Mouse (Mus musculus): ENCODE data around the gene Lmf2.

Lmf2 gene

DNA sequence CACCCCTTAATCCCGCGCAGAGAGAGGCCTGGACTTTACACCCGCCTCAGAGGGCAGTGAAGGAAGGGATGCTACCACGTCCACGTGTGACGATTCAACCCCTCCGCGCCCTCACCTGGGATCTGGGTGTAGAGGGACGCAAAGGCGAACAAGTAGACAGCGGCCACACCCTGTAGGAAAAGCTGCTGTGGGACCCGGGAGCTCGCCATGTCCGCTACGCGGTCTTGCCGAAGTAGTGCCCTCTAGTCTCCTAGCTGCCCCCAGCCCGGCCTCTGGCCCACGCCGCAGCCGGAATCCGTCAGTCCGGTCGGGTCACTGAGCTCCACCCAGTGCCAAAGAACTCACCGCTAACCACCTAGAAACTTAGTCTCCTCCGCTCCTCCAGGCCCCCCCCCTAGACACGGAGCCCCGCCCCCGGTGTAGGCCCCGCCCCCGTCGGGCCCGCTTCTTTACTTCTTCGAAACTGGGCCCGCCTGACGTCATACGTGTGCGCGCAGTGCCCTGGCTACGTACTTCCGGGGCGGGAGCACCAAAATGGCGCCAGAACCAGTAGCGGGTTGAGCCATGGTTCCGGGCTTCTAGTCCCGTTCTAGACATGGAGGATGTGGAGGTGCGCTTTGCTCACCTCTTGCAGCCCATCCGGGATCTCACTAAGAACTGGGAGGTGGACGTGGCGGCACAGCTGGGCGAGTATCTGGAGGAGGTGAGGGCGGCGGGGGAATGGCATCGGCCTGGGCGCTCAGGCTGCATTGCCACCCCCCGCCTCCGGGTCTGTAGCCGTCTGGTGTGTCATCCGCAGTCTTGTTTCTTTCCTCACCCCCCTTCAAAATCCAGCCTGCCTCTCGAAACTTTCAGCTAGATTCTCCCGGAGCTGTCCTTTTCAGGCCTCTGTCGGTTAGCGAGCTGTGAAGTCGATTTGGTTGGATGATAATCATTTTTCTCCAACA is at the start of gene Lmf2, which contains the start of gene Ncaph2:
Lmf2 (minus strand) TSS at position 419 of the 947 bp plus-strand sequence.
Ncaph2 (plus strand) TSS at position 479 of the 947 bp plus-strand sequence.
- peak; percentile 94 for DNase-seq (ENCODE audit: low read depth)

- DNase-seq (ENCODE audit: low read depth), result no peak
These were observed 49.6 kb upstream of the Lmf2 start for GRCm38 (mm10) chr15:89404831-89405623.

GRCm38 (mm10) chr15:89402471-89402870 is 47.0 kb upstream of the Lmf2 start:
- no peak for DNase-seq (ENCODE audit: low read depth)

GRCm38 (mm10) chr15:89399716-89400115 is 44.3 kb upstream of the Lmf2 start:
- no peak for DNase-seq (ENCODE audit: low read depth)

- DNase-seq (ENCODE audit: low read depth), result no peak
These were observed 42.7 kb upstream of the Lmf2 start for GRCm38 (mm10) chr15:89398146-89398545.

DNA sequence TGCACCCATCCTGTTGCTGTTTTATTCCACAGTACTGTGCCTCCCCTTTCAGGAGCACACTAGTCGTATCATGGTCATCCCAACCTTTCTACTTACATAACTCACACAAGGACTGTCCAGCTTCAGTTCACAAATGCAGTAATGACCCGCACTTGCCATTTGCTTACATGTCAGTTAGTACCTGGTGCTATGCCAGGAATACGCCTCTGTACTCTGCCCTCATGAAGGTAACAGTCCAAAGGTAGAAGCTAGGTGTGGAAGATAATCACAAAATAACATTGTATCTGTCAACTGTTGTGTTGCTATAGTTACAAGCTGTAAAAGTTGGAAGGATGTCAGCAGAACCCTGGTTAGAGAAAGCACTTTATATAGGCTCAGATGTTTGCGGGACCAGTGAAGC is 41.4 kb upstream of the Lmf2 start:
- no peak for DNase-seq (ENCODE audit: low read depth)

- no peak for DNase-seq (ENCODE audit: low read depth)
These were observed 34.6 kb upstream of the Lmf2 start for GRCm38 (mm10) chr15:89390081-89390480.

GRCm38 (mm10) chr15:89387127-89387526 is 31.7 kb upstream of the Lmf2 start:
- DNase-seq (ENCODE audit: low read depth), result no peak

DNA sequence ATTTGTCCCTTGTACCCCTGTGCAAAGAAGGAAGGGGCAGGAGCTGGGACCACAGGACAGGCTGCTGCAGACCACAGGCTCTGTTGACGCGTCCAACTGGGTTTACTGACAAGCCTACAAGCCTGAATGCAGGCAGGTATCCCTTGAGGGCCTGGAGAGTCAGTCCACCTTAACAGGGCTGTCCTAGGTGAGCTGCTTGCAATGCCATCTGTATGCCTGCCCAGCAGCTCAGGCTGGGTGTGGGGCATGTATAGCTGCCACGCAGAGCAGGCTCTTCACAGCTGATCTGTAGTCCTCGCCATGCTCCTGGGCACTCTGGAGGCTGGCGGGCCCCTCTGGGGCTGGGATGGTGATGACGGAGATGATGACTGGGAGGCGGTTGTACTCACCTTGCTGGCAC is 29.2 kb upstream of the Lmf2 start, which contains the start of gene Klhdc7b:
Klhdc7b (plus strand) TSS at position 301 of the 400 bp plus-strand sequence.
- no peak for DNase-seq (ENCODE audit: low read depth)

DNA sequence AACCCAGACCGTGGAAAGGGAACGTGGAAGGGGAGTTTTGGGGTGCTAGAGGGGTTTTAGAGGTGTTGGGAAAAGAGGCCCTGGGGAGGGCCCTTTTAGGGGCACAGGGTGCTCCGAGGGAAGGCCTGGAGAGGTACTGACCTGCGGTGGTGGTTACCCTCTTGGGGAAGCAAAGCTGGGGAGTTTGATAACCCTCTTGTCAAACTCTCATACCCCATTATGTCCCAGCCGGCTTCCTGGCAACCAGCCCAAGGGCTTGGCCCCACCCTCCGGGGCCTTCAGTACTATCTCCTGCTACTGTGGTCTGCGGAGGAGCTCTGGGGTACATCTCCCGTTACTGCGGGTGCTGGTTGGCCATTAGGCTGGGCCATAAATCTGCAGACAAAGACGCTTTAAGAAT is 24.0 kb upstream of the Lmf2 start:
- DNase-seq (ENCODE audit: low read depth), result peak; percentile 62

DNA sequence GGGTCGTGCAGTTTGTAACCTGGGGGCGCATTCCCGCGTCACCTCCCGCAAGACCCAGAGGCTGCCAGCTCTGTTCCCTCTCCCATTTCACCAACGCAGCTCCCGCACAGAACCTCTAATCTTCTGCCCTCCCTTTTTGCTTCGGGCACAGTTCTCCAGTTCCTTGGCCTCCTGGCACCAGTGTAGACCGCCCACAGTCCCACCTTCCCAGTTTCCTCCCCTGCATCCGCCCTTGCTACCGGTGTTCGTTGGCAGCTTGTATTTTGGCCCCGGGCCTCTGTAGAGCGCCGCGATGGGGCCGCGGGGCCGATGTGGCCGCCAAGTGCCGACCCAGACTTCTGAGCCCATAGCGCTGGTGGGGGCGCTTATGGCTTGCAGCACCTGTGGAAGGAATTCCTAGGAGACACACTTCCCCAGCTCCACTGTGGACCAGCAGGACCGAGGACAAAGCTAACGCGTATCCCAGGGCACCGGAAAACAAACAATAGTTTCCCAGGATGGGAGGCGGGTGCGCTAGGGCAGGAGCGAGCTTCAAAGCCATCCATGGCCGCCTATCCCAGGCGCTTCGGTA is 23.5 kb upstream of the Lmf2 start, which contains the start of gene Odf3b:
Odf3b (minus strand) TSS at position 452 of the 571 bp plus-strand sequence.
- no peak for DNase-seq (ENCODE audit: low read depth)

DNA sequence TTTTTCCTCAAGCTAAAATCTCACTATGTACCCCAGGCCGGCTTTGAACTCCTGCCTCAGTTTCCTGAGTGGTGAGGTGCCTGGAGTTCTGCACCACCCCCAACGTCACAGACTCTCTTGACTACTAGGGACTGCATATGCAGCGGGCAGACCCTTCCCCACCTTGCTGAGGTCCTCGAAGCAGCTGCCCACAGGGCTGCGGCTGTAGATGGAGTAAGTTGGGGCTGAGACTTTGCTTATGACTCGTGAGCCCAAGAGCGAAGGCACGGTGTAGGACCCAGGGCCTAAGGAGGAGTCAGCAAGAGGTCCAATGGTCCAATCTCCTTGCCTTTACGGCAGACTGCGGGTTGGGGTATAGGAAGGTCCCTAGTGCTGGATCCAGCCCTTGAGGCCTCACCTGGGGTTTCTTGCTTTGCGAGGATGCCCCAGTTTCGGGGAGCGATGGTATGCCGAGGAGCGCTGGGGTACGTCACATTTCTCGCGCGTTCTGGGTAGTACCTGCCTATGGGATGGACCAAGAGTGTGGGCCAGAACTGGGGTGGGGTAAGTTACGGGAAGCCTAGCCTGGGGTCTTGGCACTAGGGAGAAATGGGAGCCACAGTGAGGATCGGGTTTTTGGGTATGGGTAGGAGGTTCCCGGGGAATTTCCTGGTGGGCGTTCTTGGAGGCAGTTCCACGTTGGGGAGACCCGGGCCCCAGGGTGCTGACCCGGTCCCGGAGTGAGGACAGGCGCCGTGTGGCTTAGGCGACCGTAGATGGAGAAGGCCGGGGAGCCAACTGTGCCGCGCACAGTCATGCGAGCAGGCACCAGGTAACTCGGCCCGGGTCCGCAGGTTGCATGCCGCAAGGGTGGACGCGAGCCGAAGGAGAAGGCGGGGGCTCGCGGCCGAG is 22.7 kb upstream of the Lmf2 start:
- DNase-seq (ENCODE audit: low read depth), result no peak

- no peak for DNase-seq (ENCODE audit: low read depth)
These were observed 21.9 kb upstream of the Lmf2 start for GRCm38 (mm10) chr15:89377362-89377761.

DNA sequence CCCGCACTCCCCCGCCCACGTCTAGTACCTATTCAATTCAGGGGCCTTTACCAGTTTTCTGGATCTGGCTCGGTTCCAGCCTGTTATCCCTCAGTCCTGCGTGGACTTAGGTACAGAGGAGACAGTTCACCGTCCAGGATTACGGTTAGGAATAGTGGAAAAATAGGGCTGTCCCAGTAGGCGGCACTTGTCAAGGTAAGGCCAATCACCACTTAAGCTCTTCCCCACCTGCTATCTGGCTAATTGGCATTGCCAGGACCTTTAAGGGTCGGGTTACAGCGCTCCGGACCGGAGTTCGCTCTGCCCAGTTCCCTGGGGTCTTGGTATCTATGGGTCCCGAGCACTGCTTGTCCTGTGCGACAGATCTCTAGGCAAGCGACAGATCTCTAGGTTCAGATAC is 21.5 kb upstream of the Lmf2 start, which contains the start of gene Tymp:
Tymp (minus strand) TSS at position 83 of the 400 bp plus-strand sequence.
- DNase-seq (ENCODE audit: low read depth), result no peak

DNA sequence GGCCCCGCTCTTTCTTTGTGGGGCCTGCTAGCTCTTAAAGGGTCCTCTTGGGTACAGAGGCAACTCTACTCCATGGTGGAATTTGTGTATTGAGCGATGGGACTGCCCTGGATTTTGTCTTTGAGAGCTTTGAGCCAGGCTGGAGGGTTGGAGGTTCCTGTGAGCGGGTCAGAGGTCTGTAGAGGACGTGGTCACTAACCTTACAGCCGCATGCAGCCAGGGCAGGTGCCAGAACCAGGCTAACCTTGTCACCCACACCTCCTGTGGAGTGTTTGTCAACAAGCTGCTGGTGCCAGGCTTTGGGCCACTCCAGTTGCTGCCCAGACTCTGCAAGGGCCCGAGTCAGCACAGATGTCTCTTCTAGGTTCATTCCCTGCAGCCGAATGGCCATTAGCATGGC is 20.6 kb upstream of the Lmf2 start:
- no peak for DNase-seq (ENCODE audit: low read depth)

GRCm38 (mm10) chr15:89374801-89375534 is 19.5 kb upstream of the Lmf2 start:
- DNase-seq (ENCODE audit: low read depth), result no peak

DNA sequence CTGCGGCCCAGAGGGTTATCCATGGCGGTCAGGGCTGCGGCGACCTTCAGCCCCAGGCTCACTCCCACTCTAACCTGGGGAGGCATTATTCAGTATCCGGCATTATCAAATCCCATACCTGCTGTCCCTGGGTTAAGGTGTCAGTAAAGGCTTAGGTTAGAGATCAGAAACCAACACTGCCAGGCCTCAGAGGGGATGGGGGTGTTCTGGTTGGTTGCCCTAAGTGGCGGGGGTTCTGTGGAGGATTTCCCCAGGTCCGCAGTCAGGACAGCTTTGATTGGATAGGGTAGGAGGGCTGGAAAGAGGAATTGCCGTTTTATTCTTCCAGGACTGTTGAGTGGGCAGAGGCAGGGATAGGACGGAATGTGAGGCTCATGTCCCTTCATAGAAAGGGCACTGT is 18.9 kb upstream of the Lmf2 start:
- no peak for DNase-seq (ENCODE audit: low read depth)

DNA sequence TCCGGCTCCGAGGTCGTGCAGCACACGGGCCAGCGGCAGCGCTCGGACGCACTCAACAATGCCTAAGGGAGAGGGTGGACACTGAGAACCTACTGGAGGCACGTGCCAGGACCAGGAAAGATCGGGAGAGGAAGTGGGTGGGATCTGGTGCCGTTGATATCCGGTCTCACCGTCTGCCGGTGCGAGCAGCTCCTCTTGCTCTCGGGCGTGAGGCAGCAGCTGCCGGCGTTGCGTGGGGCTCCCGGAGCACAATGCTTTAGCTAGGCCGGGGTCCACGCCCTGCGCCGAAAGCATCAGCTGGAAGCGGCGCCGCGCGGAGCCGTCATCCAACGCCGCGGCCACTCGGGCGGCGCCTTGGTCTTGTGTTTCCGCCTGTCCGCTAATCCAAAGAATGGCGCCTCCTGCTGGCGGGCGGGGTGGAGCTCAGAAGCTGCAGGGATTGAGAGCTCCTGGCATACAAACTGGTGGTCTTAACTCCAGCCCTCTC is 18.3 kb upstream of the Lmf2 start, which contains the start of gene Sco2:
Sco2 (minus strand) TSS at position 85 of the 487 bp plus-strand sequence.
- peak; percentile 84 for DNase-seq (ENCODE audit: low read depth)

DNA sequence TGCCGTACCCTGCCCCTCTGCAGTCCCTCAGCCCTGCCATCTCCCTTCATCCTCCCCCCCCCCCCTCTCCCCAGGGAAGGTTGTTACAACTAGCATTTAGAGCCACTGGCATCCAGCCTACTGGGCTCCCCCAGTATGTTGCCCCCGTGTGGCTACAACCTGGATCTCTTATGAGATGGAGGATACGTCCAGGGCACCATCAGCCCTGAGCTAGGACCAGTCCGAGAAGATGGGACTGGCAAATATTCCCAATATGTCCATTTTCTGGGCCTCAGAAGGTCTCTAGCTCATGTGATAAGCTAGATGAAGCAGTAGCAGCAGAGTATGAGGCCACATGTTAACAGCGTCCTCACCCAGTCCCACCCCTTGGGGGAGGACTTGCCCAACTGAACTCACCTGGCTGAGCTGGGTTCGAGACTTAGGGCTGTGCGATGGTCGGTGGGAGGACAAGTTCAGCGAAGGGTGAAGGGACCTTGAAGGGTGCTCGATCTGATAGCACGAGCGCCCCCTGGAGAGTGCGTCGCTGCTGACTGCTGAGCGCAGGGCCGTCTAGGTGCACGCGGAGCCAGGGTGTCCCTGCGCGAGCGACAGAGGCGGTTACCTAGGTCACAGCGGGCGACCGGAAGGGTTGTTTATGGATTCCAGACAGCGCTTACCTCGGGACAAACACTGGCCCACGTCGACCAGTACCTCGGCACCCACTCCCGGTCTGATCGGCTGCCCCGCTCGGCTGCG is 17.7 kb upstream of the Lmf2 start:
- peak; percentile 85 for DNase-seq (ENCODE audit: low read depth)

All from c-Kit-positive CD71-positive TER-119-negative erythroid progenitor cells, embryonic 14.5 days (primary cell).